Mouse (Mus musculus) stomach, postnatal 0 days (tissue): Measurements from ENCODE around the gene Ykt6.

Experiments
- CTCF ChIP-seq: IDR thresholded peaks from 2 replicates; pipeline ENCODE4 v1.5.1; 2016; ENCODE audit warnings: antibody characterized with exemption, low read depth, mild to moderate bottlenecking, moderate library complexity
- EP300 ChIP-seq: optimal IDR thresholded peaks from 2 replicates; pipeline ENCODE3; 2016; ENCODE audit warnings: antibody characterized with exemption

DNA sequence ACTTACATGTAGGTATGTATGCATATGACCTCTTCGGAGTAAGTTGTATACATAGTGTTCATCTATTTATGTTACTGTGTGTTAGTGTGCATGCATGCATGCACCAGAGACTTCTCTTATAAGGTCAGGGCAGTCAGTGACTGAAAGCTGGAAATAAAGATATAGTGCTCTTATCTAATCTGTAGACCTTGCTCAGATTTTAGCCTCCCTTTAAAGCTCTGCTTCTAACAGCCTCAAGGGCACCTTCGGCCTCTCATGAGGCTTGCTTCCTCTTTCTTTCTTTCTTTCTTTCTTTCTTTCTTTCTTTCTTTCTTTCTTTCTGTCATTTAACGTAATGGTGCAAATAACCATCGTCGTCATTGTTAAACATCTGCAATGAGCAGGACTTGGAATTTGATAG lies 1.1 kb upstream of the Ykt6 start:
- TF ChIP-seq CTCF: no peak
- TF ChIP-seq EP300: no peak
